Mouse (Mus musculus): ENCODE measurements around the gene Colq.
"Not testable (repeated sequence)": the region's sequence is repeated elsewhere in the genome, so short reads cannot be mapped to it uniquely, and the experiment has no call there.

Colq gene

GRCm38 (mm10) chr14:31591243-31591642, at the start of gene Colq:
Gene Colq (minus strand): TSS chr14:31591343.
- no peak for DNase-seq (ENCODE audit: low read depth, low spot score)

- DNase-seq (ENCODE audit: low read depth, low spot score), result no peak
These were observed 49.3 kb upstream of the Colq start, which contains the start of gene Gm49387 for GRCm38 (mm10) chr14:31640346-31640889. Gene Gm49387 (minus strand): TSS chr14:31640878.

DNA sequence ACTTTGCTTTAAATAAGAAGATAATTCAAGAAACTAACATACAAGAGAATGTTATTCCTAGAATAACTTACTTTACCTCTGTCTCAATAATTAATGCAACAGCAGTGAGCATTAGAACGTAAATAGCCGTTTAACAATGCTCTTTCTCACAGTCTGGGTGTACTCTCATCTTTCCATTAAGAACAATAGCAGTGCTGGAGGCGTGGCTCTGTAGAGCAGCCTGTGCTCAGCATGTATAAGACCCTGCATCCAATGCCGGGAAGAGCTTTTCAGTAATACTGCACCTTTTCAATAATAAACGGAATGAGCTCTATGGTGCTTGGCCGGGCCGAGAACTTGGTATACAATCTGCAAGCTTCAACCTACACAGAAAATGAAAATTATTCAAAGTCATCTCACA, 39.5 kb upstream of the Colq start:
- no peak for DNase-seq (ENCODE audit: low read depth, low spot score)

- peak; percentile 86 for DNase-seq (ENCODE audit: low read depth, low spot score)
These were observed 31.6 kb upstream of the Colq start for GRCm38 (mm10) chr14:31622748-31623147.

DNA sequence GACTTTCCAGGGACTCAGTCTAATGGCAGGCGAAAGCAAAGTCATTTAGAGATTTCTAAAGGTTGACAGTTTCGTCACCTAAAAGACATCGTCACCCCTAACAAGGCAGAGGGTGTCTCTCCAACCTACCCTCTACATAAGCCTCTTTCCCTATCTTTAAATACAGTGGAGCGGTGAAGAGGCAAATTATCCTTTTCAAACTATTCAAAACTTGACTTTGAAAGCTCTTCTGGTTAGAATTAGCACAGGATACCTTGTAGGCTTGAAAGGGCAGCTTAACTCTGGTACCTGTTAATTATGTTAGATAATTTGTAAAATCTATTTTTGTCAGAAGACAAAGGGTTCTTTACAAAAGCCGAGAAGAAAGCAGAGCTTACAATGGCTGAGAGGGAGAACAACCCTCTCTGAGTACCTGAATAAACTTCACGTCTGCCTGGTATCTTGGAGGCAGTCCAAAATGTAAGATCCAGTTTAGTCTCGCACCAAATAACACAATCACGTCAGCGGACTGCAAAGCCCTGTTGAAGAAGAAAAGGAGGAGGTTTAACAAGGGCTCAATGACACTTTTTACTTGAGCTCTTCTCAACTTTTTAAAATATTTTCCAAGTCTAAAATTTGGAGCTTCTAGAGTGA, 29.6 kb upstream of the Colq start:
- no peak for DNase-seq (ENCODE audit: low read depth, low spot score)

GRCm38 (mm10) chr14:31617997-31618396, 26.9 kb upstream of the Colq start:
- no peak for DNase-seq (ENCODE audit: low read depth, low spot score)

DNA sequence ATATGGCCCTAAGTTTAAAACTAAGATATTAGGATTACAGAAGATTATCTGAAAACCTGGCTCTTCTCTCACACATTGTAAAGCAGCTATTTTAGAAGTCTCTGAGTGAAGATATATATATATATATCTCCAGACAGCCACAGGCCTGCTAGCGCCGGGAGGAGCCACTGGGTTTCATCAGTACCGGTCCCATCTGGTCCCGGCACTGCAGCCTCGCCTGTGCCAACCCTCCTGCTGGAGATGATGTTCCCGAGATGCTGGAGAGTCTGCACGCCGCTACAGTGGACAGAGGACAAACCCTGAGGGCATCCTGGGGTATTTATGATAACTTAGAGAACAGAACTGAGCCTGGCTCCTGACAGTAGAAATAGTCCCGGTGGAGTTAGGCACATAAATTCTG, 26.1 kb upstream of the Colq start:
- DNase-seq (ENCODE audit: low read depth, low spot score), result no peak

DNA sequence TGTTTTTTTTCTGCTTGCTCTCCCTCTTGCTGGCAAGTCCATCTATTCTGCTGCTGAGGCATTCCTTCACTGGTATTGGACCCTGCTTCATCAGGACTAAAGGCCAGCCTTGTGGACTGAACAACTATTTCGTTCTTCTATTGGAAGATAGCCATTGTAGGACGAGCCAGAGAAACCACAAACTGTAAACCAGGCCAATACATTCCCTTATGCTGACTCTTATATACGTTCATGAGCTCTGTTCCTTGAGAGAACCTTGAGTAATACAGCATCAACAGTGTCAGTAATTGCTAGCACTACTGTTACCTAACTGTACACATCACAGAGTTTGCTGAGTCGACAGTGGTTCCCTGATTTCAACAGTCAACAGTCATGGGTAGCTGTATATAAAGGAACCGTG, 22.5 kb upstream of the Colq start:
- DNase-seq (ENCODE audit: low read depth, low spot score), result no peak

GRCm38 (mm10) chr14:31611986-31612385, 20.8 kb upstream of the Colq start:
- DNase-seq (ENCODE audit: low read depth, low spot score), result no peak

DNA sequence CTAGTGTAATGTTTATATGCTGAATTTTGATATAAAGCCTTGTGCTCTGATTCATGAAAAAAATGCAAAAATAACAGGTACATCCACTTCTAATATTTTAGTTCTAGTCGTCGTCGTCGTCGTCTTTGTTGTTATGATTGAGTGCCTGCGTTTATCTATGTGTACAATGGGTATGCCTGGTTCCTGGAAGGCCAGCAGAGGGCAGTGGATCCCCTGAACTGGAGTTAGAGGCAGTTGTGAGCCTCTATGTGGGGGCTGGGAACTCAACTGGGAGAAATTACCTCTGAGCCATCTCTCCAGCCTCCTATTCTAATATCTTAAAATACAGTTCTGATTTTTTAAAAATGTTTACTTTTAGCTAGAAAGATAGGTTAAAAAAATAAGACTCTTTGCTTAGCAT, 14.4 kb upstream of the Colq start:
- DNase-seq (ENCODE audit: low read depth, low spot score), result no peak

GRCm38 (mm10) chr14:31604916-31605315, 13.8 kb upstream of the Colq start:
- DNase-seq (ENCODE audit: low read depth, low spot score), result no peak

DNA sequence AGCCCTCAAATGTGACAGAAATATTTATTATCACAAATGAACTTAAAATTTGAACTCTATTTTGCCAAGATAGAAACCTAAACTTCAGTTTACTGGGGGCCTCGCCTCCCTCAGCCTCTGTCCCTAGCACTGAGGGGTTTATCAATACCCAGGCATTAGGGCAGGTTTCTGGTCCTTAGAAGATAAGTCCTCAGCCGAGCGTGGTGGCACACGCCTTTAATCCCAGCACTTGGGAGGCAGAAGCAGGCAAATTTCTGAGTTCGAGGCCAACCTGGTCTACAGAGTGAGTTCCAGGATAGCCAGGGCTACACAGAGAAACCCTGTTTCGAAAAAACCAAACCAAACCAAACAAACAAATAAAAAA, 11.5 kb upstream of the Colq start:
- DNase-seq (ENCODE audit: low read depth, low spot score), result not testable (repeated sequence)

DNA sequence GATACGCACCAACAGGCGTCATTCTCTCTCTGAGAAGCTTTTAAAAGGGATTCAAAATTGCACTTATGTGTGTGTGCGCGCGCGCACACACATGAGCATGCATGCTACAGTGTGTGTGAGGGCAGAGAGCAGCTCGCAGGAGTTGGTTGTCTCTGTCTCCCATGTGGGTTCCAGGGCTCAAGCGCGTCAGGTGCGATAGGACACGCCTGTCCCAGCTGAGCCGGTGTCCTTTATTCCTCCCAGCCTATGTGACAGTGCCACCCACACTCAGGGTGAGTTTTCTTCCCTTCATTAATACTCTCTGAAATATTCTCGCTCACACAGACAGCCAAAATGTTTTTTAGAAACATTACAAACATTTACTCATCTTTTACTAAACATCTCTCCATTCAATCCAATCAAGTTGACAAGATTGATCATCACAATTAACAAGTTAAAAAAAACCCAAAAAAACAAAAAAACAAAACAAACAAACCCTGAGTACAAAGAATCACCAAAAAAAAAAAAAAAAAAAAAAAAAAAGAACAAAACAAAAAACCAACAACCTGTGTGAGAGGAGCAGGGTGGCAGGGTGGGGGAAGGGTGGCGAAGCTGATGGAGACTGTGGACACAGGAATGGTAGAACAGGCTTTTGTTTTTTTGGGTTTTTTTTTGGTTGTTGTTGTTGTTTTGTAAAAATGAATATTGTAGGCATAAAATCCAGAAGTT, 10.9 kb upstream of the Colq start:
- DNase-seq (ENCODE audit: low read depth, low spot score), result no peak

GRCm38 (mm10) chr14:31597446-31597845, 6.3 kb upstream of the Colq start:
- DNase-seq (ENCODE audit: low read depth, low spot score), result no peak

GRCm38 (mm10) chr14:31596408-31596807, 5.3 kb upstream of the Colq start:
- DNase-seq (ENCODE audit: low read depth, low spot score), result no peak

GRCm38 (mm10) chr14:31594693-31595092, 3.5 kb upstream of the Colq start:
- no peak for DNase-seq (ENCODE audit: low read depth, low spot score)

GRCm38 (mm10) chr14:31593036-31593435, 1.9 kb upstream of the Colq start:
- no peak for DNase-seq (ENCODE audit: low read depth, low spot score)

GRCm38 (mm10) chr14:31586451-31586850, 4.7 kb downstream of the Colq start:
- DNase-seq (ENCODE audit: low read depth, low spot score), result no peak

GRCm38 (mm10) chr14:31583082-31583481, 8.1 kb downstream of the Colq start:
- DNase-seq (ENCODE audit: low read depth, low spot score), result no peak

DNA sequence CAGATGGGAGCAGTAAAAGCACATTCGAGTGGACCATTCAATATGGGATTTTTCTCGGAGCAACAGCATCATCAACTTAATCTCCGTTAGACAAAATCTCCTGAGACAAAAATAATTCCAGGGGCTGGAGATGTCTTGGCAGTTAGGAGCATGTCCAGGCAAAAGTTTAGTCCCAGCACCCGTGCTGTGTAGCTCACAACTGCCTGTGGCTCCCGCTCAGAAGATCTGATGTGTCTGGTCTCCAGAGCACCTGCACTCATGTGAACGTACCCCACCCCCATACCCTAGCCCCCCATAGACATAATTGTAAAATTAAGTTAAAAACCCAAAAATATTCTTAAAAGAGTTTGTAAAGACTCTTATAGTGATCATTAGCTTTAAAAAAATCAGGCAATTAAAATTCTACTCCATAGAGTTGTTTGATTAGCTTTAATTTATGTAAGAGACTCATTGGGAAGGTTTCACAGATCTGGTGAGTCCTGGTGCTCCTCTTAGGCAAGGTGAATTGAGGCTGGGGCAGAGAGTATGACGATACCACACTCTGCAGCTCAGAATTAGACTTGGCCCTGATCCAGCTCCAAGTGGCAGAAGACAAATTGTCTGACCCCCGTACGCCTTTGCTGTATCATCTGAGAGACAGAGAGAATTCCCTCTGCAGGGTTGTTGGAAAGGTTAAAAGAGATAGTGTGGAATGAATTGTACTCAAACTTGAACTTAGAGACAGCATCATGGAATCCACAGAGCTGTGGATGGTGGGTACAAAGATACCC, 13.0 kb downstream of the Colq start:
- DNase-seq (ENCODE audit: low read depth, low spot score), result no peak

DNA sequence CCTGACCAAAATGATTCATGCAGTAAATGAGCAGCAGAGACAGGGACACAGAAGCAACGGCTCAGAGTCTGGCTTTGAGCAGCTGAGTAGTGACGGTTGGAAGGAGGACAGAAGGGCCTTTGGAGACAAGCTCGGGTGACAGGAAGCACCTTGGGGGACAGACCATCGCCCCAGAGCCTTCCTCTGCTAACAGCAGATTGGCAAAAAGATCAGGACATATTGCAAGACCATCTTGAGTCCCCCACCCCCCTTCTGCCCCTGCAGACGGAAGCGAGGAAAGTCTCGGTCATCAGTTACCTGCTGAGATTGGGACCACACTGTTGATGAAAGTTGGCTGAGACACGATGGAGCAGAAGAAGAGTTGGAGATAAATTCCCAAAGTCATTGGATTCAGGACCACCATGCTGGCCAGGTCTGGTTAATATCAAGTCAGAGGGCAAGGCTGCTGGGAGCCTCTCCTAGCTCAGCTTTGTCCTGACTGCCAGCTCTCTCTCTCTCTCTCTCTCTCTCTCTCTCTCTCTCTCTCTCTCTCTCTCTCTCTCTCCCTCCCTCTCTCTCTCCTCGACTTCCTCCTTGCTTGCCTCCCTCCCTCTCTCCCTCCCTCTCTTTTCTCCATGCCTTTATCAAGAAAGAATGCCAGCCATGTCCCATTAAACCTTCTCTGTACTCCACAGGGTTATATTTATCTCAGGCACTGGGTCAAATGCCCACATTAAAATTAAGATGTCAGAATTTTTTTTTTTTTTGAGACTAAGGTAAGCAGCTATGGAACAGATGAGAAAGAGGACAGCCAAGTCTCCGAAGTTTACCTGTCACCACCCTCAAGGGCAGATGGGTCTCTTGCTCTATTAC, 14.1 kb downstream of the Colq start:
- DNase-seq (ENCODE audit: low read depth, low spot score), result no peak

DNA sequence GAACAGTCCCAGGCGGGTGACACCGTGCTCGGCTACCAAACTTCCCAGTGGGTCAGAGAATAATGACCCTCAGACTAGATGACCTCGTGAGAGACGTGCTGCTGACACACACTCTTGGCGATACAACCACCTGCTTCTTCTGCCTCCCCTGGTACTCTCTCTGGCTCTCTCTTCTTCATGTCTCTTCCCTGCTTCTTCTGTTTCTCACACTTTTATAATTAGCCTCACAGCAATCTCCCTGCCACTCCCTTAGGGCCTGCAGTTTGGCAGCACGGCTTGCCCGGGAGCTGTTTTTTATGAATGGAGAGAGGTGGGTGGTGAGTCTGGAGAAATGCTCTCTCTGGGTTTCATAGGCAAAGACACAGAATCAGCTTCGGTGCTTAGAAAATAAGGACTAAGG, 15.3 kb downstream of the Colq start:
- peak; percentile 69 for DNase-seq (ENCODE audit: low read depth, low spot score)

Measured in telencephalon, adult 2 months (tissue).